Mouse (Mus musculus) CH12.LX (cell line): Measurements from ENCODE around the gene Chrne. TPM values are rescaled to one million over a fixed set of nuclear protein-coding genes. Genes with fewer than 3 reads are reported as not detected.

Source experiments
- DNase-seq: peaks from one replicate; pipeline ENCODE4 v3.0.0-alpha.2; 2013; ENCODE audit errors: extremely low read depth
- H3K27ac ChIP-seq: 2 replicates; pipeline ENCODE4 v1.5.1; 2012; ENCODE audit warnings: low read depth, mild to moderate bottlenecking, control low read depth, moderate library complexity; ENCODE audit not compliant: insufficient read depth
- H3K27me3 ChIP-seq: replicated peaks from 2 replicates; pipeline ENCODE3; 2012; ENCODE audit warnings: inconsistent platforms
- H3K36me3 ChIP-seq, 2 experiments: replicated peaks in 1 of 2; 2 replicates each; pipeline versions ENCODE3 to v1.6.1; 2012; ENCODE audit warnings: inconsistent platforms in 1 of 2, low read length in 1 of 2, mild to moderate bottlenecking in 1 of 2, mixed read lengths in 1 of 2, moderate library complexity in 1 of 2; ENCODE audit not compliant: control insufficient read depth in 1 of 2, insufficient read depth in 1 of 2
- H3K4me1 ChIP-seq, 2 experiments: 2 replicates each; pipeline ENCODE4 v1.6.1; 2012; ENCODE audit warnings: inconsistent platforms in 1 of 2, moderate library complexity in 1 of 2; ENCODE audit not compliant: insufficient read depth in 2 of 2, control insufficient read depth in 1 of 2
- H3K4me2 ChIP-seq: 2 replicates; pipeline ENCODE4 v1.6.1; 2012; ENCODE audit warnings: low read depth, mild to moderate bottlenecking, control low read depth; ENCODE audit not compliant: poor library complexity, insufficient read depth, severe bottlenecking
- H3K4me3 ChIP-seq, 3 experiments: fragments of 150-350 bp in 1 of 3; sonication (generic) in 1 of 3; replicated peaks in 1 of 3; 2 replicates each; pipeline versions ENCODE3 to v1.5.1; 2011 to 2012; ENCODE audit warnings: low read depth in 2 of 3, low read length in 2 of 3, mild to moderate bottlenecking in 2 of 3, moderate library complexity in 2 of 3, control low read depth in 1 of 3, improper control_type of control experiment in 1 of 3, inconsistent platforms in 1 of 3, mixed read lengths in 1 of 3; ENCODE audit not compliant: poor library complexity in 1 of 3
- H3K79me2 ChIP-seq: replicated peaks from 2 replicates; pipeline ENCODE4 v1.6.1; 2012; ENCODE audit warnings: mild to moderate bottlenecking, moderate library complexity; ENCODE audit not compliant: control insufficient read depth, poor library complexity, insufficient read depth, severe bottlenecking; ENCODE audit errors: extremely low read depth
- H3K9ac ChIP-seq: 2 replicates; pipeline ENCODE4 v1.6.1; 2012; ENCODE audit warnings: low read depth, mild to moderate bottlenecking, control low read depth, moderate library complexity; ENCODE audit not compliant: insufficient read depth
- H3K9me3 ChIP-seq: replicated peaks from 2 replicates; pipeline ENCODE3; 2012; ENCODE audit warnings: low read length, inconsistent platforms, mixed read lengths
- BHLHE40 ChIP-seq: IDR thresholded peaks from 2 replicates; pipeline ENCODE4 v1.6.1; 2011; ENCODE audit warnings: mild to moderate bottlenecking, low read depth, low read length, improper control_type of control experiment
- CHD1 ChIP-seq: IDR thresholded peaks from 2 replicates; pipeline ENCODE4 v1.6.1; 2012; ENCODE audit warnings: low read depth, low read length, improper control_type of control experiment, inconsistent platforms
- CHD2 ChIP-seq: IDR thresholded peaks from 2 replicates; pipeline ENCODE4 v1.6.1; 2011; ENCODE audit warnings: low read length, improper control_type of control experiment
- CTCF ChIP-seq, 2 experiments: IDR thresholded peaks in 1 of 2; conservative IDR thresholded peaks in 1 of 2; 2 replicates each; pipeline ENCODE4 v1.5.1; 2011 to 2012; ENCODE audit warnings: low read depth in 2 of 2, low read length in 2 of 2, improper control_type of control experiment in 1 of 2, inconsistent platforms in 1 of 2, mild to moderate bottlenecking in 1 of 2, moderate library complexity in 1 of 2
- ELF1 ChIP-seq: IDR thresholded peaks from 2 replicates; pipeline ENCODE4 v1.6.1; 2014; ENCODE audit warnings: low read depth, mild to moderate bottlenecking, inconsistent platforms, low read length, improper control_type of control experiment
- EP300 ChIP-seq: IDR thresholded peaks from 2 replicates; pipeline ENCODE4 v1.6.1; 2011; ENCODE audit warnings: low read length, improper control_type of control experiment
- ETS1 ChIP-seq: conservative IDR thresholded peaks from 2 replicates; pipeline ENCODE4 v1.6.1; 2012; ENCODE audit warnings: low read depth, mild to moderate bottlenecking, inconsistent platforms, low read length, improper control_type of control experiment, moderate library complexity
- GABPA ChIP-seq: IDR thresholded peaks from 2 replicates; pipeline ENCODE4 v1.6.1; 2012; ENCODE audit warnings: low read depth, low read length, improper control_type of control experiment, inconsistent platforms; ENCODE audit not compliant: insufficient replicate concordance
- IRF4 ChIP-seq: IDR thresholded peaks from 2 replicates; pipeline ENCODE4 v1.6.1; 2014; ENCODE audit warnings: low read depth, mild to moderate bottlenecking, inconsistent platforms, low read length, improper control_type of control experiment
- JUN ChIP-seq: IDR thresholded peaks from 2 replicates; pipeline ENCODE4 v1.6.1; 2011; ENCODE audit warnings: low read depth, mild to moderate bottlenecking, low read length, improper control_type of control experiment, moderate library complexity; ENCODE audit not compliant: insufficient read depth
- JUND ChIP-seq: conservative IDR thresholded peaks from 2 replicates; pipeline ENCODE4 v1.6.1; 2011; ENCODE audit warnings: low read depth, low read length, improper control_type of control experiment
- KAT2A ChIP-seq: IDR thresholded peaks from 2 replicates; pipeline ENCODE4 v1.6.1; 2012; ENCODE audit warnings: low read length, improper control_type of control experiment, inconsistent platforms; ENCODE audit not compliant: insufficient replicate concordance
- MAFK ChIP-seq: IDR thresholded peaks from 2 replicates; pipeline ENCODE4 v1.6.1; 2011; ENCODE audit warnings: low read length, improper control_type of control experiment; ENCODE audit not compliant: insufficient replicate concordance
- MAX ChIP-seq: IDR thresholded peaks from 2 replicates; pipeline ENCODE4 v1.6.1; 2011; ENCODE audit warnings: low read length, improper control_type of control experiment
- MAZ ChIP-seq: IDR thresholded peaks from 2 replicates; pipeline ENCODE4 v1.6.1; 2012; ENCODE audit warnings: low read depth, mild to moderate bottlenecking, inconsistent platforms, low read length, improper control_type of control experiment, moderate library complexity
- MEF2A ChIP-seq: IDR thresholded peaks from 2 replicates; pipeline ENCODE4 v1.6.1; 2014; ENCODE audit warnings: low read depth, mild to moderate bottlenecking, inconsistent platforms, low read length, improper control_type of control experiment, borderline replicate concordance
- MXI1 ChIP-seq: IDR thresholded peaks from 2 replicates; pipeline ENCODE4 v1.6.1; 2011; ENCODE audit warnings: mild to moderate bottlenecking, low read depth, low read length, improper control_type of control experiment
- MYC ChIP-seq: IDR thresholded peaks from 2 replicates; pipeline ENCODE4 v1.6.1; 2011; ENCODE audit warnings: low read depth, mild to moderate bottlenecking, improper control_type of control experiment, low read length
- NELFE ChIP-seq: IDR thresholded peaks from 2 replicates; pipeline ENCODE4 v1.6.1; 2011; ENCODE audit warnings: low read depth, low read length, improper control_type of control experiment
- POLR2A ChIP-seq: IDR thresholded peaks from 2 replicates; pipeline ENCODE4 v1.6.1; 2011; ENCODE audit warnings: low read depth, mild to moderate bottlenecking, improper control_type of control experiment, low read length
- POLR2AphosphoS2 ChIP-seq: IDR thresholded peaks from 2 replicates; pipeline ENCODE4 v1.6.1; 2011; ENCODE audit warnings: low read depth, low read length, improper control_type of control experiment
- RAD21 ChIP-seq: IDR thresholded peaks from 2 replicates; pipeline ENCODE4 v1.6.1; 2011; ENCODE audit warnings: low read depth, mild to moderate bottlenecking, low read length, improper control_type of control experiment, moderate library complexity
- RCOR1 ChIP-seq: conservative IDR thresholded peaks from 2 replicates; pipeline ENCODE4 v1.6.1; 2012; ENCODE audit warnings: low read depth, mild to moderate bottlenecking, inconsistent platforms, low read length, improper control_type of control experiment
- SIN3A ChIP-seq: IDR thresholded peaks from 2 replicates; pipeline ENCODE4 v1.6.1; 2012; ENCODE audit warnings: low read length, improper control_type of control experiment, inconsistent platforms
- SMC3 ChIP-seq: IDR thresholded peaks from 2 replicates; pipeline ENCODE4 v1.6.1; 2011; ENCODE audit warnings: low read depth, low read length, improper control_type of control experiment
- TBP ChIP-seq: conservative IDR thresholded peaks from 2 replicates; pipeline ENCODE4 v1.6.1; 2011; ENCODE audit warnings: low read depth, low read length, improper control_type of control experiment
- TCF12 ChIP-seq: IDR thresholded peaks from 2 replicates; pipeline ENCODE4 v1.6.1; 2014; ENCODE audit warnings: low read depth, mild to moderate bottlenecking, inconsistent platforms, low read length, improper control_type of control experiment
- UBTF ChIP-seq: IDR thresholded peaks from 2 replicates; pipeline ENCODE4 v1.6.1; 2012; ENCODE audit warnings: low read depth, mild to moderate bottlenecking, inconsistent platforms, low read length, improper control_type of control experiment, moderate library complexity
- USF1 ChIP-seq: IDR thresholded peaks from 2 replicates; pipeline ENCODE4 v1.6.1; 2014; ENCODE audit warnings: low read depth, mild to moderate bottlenecking, inconsistent platforms, low read length, improper control_type of control experiment
- USF2 ChIP-seq: conservative IDR thresholded peaks from 2 replicates; pipeline ENCODE4 v1.6.1; 2011; ENCODE audit warnings: low read depth, low read length, improper control_type of control experiment
- ZC3H11A ChIP-seq: IDR thresholded peaks from 2 replicates; pipeline ENCODE4 v1.6.1; 2012; ENCODE audit warnings: low read depth, mild to moderate bottlenecking, inconsistent platforms, low read length, improper control_type of control experiment
- ZKSCAN1 ChIP-seq: IDR thresholded peaks from 2 replicates; pipeline ENCODE4 v1.6.1; 2012; ENCODE audit warnings: low read depth, inconsistent platforms, low read length, improper control_type of control experiment, borderline replicate concordance
- ZMIZ1 ChIP-seq: IDR thresholded peaks from 2 replicates; pipeline ENCODE4 v1.6.1; 2012; ENCODE audit warnings: low read depth, mild to moderate bottlenecking, inconsistent platforms, low read length, improper control_type of control experiment
- ZNF384 ChIP-seq: IDR thresholded peaks from 2 replicates; pipeline ENCODE4 v1.6.1; 2012; ENCODE audit warnings: low read depth, low read length, improper control_type of control experiment, inconsistent platforms
- dilution Hi-C: fragments of 300-500 bp; cut with MboI; formaldehyde crosslinking; loops from 2 replicates; pipeline ENCODE4 v1.14.3; 2020; ENCODE audit warnings: low sequenced_read_pairs; ENCODE audit not compliant: extremely low pct_unique_long_range_greater_than_20kb, extremely low pct_ligation_motif_present
- in situ Hi-C: fragments of 300-500 bp; cut with MboI; formaldehyde crosslinking; loops from 3 replicates; pipeline ENCODE4 v1.14.3; 2019; ENCODE audit warnings: low sequenced_read_pairs, low pct_ligation_motif_present, low pct_unique_long_range_greater_than_20kb, mixed read lengths
- polyA plus RNA-seq: library from polyadenylated mRNA; unstranded; fragments of >175 nt; gene quantifications from 2 replicates; pipeline ENCODE4 v1.2.1, GENCODE M21; 2012; ENCODE audit warnings: low read depth; ENCODE audit not compliant: insufficient read length
- total RNA-seq, 2 experiments: library from RNA; depleted of rRNA; stranded (reverse); fragments of 300-350 nt in 1 of 2; fragments of >200 nt in 1 of 2; gene quantifications; 2 replicates each; pipeline ENCODE4 v1.2.3; 2012 to 2014

Chrne gene
- total and polyA plus RNA-seq, 3 experiments: not detected

DNA sequence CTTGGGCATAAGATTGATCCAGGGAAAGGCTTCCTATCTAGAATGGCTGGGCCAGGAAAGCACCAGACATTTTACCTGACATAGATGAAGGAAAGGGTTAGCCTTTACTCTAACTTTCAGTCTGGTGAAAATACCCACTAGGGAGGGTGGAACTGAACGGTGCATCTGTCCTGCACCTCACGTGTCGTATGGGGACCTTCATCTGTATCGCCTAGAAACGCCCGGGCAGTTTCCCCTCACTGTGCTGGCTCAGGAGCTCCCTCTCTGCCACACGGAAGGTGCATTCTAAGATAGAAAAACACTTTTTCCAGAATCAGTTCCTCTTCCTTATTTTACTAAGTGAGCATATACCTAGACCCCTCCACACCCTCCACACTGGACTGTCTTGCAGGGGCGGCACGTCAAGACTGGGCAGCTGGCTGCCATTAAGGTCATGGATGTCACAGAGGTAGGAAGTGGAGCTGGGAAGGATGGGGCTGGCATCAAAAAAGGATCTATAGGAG, 20.5 kb downstream of the Chrne start:
- no peak overlapping the region for H3K4me2 ChIP-seq
- peaks cover 34 to 64% of the 10 kb centered on the region in 2 experiments for H3K36me3 ChIP-seq
- H3K4me3 ChIP-seq: no peak overlapping the region
- DNase-seq: no peak
- TF ChIP-seq CHD1 (no peak), EP300 (peak; percentile 87), ZC3H11A (no peak), JUN (no peak), IRF4 (peak; percentile 90), RAD21 (peak; percentile 25), POLR2AphosphoS2 (no peak), USF1 (no peak), SIN3A (no peak; the same call in 1 of the 2 replicates), BHLHE40 (peak; percentile 95), GABPA (no peak), USF2 (no peak), ZNF384 (no peak), MYC (peak; percentile 68), ELF1 (peak; percentile 65), UBTF (no peak), ZKSCAN1 (no peak), NELFE (no peak), CHD2 (peak; percentile 35; the same call in 1 of the 2 replicates), SMC3 (peak; percentile 21; the same call in 1 of the 2 replicates), RCOR1 (no peak), POLR2A (no peak), KAT2A (no peak), MAX (no peak), TCF12 (no peak), CTCF (conservative IDR thresholded peaks at IDR 0.05 in 1 of 2, IDR thresholded peaks at IDR 0.05 in 1 of 2; ENCODE audit: low read depth in 2 of 2, low read length in 2 of 2) (peak in 1 of 2 experiments; percentile 41; a peak in 2 of 4 replicates), ETS1 (peak; percentile 69), JUND (peak; percentile 53; the same call in 1 of the 2 replicates), MEF2A (0 out of 2 replicates have a peak, but pooled peaks have one; percentile 20), ZMIZ1 (no peak), MAFK (peak; percentile 33; the same call in 1 of the 2 replicates), MAZ (no peak), TBP (no peak), MXI1 (no peak; the same call in 1 of the 2 replicates)
- peak overlapping the region; percentile 33; the same call in 1 of the 2 replicates for H3K27ac ChIP-seq
- dilution Hi-C loops (no loop called here), in situ Hi-C loops (no loop called here)
- H3K9me3 ChIP-seq: no peaks in the 10 kb centered on the region
- H3K27me3 ChIP-seq: no peaks in the 10 kb centered on the region
- H3K79me2 ChIP-seq: no peaks in the 10 kb centered on the region
- H3K9ac ChIP-seq: no peak overlapping the region
- peaks cover 38 to 84% of the 10 kb centered on the region in 2 experiments for H3K4me1 ChIP-seq
